Mouse (Mus musculus): ENCODE measurements around the gene Hsp90b1. TPM values are rescaled to one million over a fixed set of nuclear protein-coding genes. Genes with fewer than 3 reads are reported as not detected.
"Not testable (repeated sequence)": the region's sequence is repeated elsewhere in the genome, so short reads cannot be mapped to it uniquely, and the experiment has no call there.

Hsp90b1 gene
- 100 to 1,000 TPM; 307 to 335 TPM for total RNA-seq (2021)

GRCm38 (mm10) chr10:86705318-86705921 is at the start of gene Hsp90b1, which contains the start of gene Ttc41:
Hsp90b1 (minus strand) TSS chr10:86705509.
Ttc41 (plus strand) TSS chr10:86705811.
- peak; percentile 98 for DNase-seq

GRCm38 (mm10) chr10:86744306-86744705 is 39.0 kb upstream of the Hsp90b1 start:
- no peak for DNase-seq

DNA sequence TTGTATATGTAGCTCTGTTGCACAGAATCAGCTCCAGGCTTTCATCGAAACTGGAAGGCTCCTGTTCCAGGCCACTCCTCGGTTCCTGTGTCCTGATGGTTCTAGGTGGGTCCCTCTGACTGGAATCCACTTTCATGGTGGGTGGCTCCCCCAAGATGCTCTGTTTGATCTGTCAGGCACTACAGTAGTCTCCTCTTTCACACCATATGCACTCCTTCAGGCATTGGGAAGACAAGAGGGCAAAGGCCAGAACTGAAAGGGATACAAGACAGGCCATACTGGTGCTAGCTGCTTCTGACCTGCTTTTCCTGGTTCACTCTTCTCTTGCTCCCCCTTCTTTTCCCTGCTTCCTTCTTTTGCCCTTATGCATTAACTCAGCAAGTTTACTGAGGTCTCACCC is 37.6 kb upstream of the Hsp90b1 start:
- no peak for DNase-seq

DNA sequence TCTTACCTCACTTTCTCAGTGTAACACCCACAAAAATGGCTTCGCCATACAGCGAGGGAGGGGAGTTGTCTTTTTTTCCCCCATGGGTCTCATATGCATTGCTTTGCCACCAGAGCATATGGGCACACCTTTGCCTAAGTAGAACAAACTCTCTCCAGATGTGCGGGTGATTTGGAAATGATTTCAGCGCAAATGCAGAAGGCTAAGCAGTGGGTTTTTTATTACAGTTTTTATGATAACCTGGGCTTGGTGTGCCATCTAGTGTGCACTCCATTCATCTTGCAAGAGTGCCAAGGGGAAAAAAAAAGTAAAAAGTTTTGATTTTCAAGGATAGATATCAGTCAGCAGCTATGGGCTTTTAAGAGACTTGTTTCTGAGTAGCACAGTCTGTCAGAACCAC is 29.7 kb upstream of the Hsp90b1 start:
- DNase-seq, result no peak

- DNase-seq, result no peak
Measured at GRCm38 (mm10) chr10:86731500-86731863, 26.2 kb upstream of the Hsp90b1 start.

GRCm38 (mm10) chr10:86730823-86731499 is 25.7 kb upstream of the Hsp90b1 start:
- peak; percentile 89 for DNase-seq

GRCm38 (mm10) chr10:86728176-86728575 is 22.9 kb upstream of the Hsp90b1 start:
- no peak for DNase-seq

- DNase-seq, result peak; percentile 33
Measured at GRCm38 (mm10) chr10:86727548-86727980, 22.3 kb upstream of the Hsp90b1 start.

- DNase-seq, result no peak
Measured at GRCm38 (mm10) chr10:86712156-86712555, 6.8 kb upstream of the Hsp90b1 start.

- DNase-seq, result no peak
Measured at GRCm38 (mm10) chr10:86707134-86707533, 1.8 kb upstream of the Hsp90b1 start.

GRCm38 (mm10) chr10:86705922-86706752 is 828 bp upstream of the Hsp90b1 start:
- peak; percentile 72 for DNase-seq

DNA sequence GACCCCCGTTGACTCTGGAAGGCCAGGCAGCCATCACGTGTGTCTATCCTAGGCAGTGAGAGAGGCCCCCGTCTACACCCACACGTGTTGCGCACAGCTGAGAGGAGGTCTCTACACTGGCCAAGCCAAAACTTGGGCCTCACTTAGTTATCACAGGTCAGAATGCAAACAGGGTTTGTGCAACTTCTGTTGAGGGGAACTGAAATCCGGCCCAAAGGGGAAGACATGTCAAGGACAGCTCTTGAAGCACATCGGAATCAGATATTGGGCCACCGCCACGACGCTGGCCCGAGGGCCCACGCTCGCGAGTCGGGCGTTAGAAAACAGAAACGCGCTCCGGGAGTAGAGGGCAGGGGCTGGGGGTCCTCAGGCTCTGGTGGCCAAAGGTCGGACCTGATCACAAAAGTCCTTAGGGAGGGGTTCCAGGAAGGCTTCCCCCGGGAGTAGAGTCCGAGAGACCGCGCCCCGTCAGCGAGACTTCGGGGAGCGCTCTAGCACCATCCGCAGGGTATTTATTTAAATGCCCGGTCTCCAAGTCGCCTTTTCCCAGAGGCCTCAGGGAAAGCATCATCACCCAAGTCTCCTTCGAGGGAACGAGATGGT is 619 bp downstream of the Hsp90b1 start:
- peak; percentile 35 for DNase-seq

DNA sequence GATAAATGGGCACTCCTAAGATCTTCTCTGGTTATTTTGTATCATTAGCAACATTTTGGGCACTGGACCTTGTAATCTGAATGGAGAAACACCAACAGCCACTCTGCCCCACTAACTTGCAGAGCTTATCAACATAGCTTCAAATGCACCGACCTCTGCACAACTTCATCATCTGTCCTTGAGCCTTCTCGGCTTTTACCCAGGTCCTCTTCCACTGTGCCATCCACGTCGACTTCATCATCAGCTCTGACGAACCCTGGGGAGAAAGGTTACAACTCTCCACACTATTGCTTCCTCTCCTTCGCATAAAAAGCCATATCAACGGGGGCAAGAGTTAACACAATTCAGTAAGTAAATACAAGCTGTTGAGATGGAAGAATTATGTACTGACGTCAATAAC is 1.2 kb downstream of the Hsp90b1 start:
- DNase-seq, result no peak

- DNase-seq, result no peak
Measured at GRCm38 (mm10) chr10:86703375-86703774, 1.9 kb downstream of the Hsp90b1 start.

GRCm38 (mm10) chr10:86702312-86702920 is 2.9 kb downstream of the Hsp90b1 start:
- no peak for DNase-seq

DNA sequence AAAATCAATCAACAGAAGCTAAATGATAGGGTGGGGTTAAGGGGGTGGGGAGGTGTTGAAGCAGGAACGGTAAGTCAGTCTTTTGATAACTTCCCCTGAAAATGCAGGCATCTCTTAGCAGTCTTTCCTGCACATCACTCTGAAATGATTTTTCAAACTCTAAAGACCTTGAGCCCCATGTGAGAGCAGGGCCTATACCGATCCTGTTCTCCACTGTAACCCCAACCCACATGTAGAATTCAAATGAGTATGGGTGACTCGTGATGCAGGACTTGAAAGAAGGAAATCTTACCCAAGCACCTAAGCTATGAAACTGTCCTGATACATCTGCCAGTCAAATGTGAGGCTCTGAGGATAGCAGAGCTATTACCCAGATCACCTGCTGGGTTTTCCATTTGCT is 4.3 kb downstream of the Hsp90b1 start:
- no peak for DNase-seq

DNA sequence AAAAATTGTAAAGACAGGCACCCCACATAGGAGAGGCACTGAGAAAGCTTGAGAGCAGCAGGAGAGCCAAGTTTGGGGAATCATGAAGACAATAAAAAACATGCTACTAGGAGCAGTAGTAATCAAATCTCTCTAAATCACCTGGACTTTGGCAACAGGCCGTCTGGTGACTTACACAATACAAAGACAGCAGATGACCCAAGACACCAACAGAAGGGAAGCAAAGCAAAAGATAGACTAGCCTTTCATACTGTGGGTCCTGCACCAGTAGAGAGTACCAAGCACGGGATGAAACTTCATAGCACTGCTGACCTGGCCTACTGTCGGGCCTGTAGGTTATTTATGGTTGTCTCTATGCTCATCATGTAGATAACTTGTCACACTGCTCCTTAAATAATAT is 5.1 kb downstream of the Hsp90b1 start:
- no peak for DNase-seq

DNA sequence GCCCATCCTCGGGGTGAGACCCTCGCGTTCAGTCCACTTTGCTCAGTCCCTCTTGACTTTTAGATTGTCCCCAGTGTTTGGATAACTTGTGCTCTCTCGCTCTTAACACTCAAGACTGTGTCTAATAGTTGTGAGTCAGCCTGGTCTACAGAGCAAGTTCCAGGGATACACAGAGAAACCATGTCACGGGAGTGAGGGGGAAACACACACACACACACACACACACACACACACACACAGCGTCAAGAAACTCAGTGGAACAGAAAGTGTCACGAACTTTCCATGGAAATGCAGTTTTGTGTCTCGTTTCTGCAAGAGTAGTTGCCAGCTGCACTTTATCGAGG is 19.3 kb downstream of the Hsp90b1 start:
- DNase-seq, result not testable (repeated sequence)

DNA sequence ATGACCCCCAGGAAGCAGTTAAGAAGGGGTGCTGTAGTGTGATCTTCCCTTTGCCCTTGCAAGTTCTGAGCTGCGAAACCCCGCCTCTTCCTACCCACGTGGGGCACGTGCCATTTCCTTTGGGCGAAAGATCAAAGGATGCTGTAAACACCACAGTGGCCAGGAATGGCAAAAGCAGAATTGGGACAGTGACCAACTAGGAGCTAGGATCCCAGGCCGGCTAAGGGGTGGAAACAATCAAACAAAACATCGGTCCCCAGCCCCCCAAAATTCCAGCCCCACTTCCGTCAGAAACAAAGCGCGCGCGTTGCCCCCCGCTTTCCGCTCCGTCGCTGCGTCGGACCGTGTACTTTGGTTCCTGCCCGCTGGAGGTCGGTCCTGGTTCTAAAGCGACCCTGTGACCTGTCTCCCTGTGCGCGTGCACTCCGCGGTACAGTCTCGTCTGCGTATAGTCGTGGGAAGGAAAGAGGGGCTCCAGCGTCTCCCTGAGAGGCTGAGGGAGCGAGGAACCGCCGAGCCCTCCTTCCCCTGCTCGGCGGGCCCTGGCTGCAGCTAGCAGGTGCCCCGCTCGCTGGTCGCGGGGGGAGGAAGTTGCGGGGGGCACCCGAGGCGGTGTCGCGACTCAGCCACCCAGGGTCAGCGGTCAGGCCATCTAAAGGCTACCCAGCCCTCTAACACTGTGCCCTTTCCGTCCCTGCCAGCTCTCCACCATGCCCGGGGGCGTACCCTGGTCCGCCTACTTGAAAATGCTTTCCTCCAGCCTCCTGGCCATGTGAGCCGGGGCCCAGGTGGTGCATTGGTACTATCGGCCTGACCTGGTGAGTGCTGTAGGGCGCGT is 19.9 kb downstream of the Hsp90b1 start:
- peak; percentile 87 for DNase-seq

- DNase-seq, result not testable (repeated sequence)
Measured at GRCm38 (mm10) chr10:86684797-86685178, 20.5 kb downstream of the Hsp90b1 start.

DNA sequence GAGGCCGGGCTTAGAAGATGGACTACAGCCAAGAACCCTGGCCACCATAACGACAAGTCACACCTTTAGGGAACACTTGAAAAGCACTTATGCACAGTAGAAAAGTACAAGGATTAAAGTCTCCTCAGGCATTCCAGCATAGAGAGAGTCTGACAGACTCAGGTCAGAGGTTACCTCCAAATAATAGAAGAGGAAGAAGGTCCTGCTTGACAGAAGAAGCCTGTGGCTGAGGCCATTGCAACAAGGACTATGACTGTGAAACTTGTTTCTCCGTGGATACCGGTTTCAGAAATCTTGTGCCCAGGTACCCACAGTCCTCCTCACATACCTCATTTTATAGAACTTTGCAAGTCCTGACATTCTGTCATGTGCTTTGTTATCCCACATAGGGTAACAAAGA is 34.8 kb downstream of the Hsp90b1 start:
- not testable (repeated sequence) for DNase-seq
